In the genomic region with DNA sequence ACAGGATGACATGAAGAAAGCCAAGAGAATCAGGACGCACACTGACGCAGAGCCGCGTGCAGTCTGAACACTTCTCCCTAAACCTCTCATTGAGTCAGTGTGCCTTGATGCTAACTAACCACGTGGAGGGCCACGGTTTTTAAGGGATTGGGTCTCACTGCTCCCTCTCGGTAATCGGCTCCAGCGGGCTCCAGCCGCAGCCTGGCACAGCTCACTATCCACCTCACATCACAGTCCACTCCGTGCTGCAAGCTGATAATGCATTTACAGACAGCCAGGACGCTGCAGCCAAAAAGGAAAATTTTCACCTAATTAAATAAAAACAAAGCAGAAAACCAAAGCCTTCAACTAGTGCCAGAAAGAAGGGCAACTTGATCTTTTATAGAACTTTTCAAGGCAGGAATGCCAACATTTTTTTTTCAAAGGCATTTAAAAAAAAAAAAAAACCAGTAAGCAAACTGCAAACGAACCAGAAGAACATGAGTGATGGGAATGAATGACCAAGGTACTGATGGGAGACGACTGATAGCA, we compare ENCODE assay signal across 12 mouse cellular contexts. TPM values are rescaled to one million over a fixed set of nuclear protein-coding genes. Genes with fewer than 3 reads are reported as not detected.
DNase-seq lines count a peak whose midpoint lies in the region; ATAC-seq lines count a peak whose summit lies in the region.
"Had no signal": no experiment of that assay in that cellular context is flagged by ENCODE, and none has a peak within 500 bp of the region (broad histone marks: within the 10 kb centered on the region; RNA-seq: fewer than 3 reads in every experiment).

No protein-coding gene starts in this region.

- no peaks in the 10 kb centered on the region for H3K27me3 ChIP-seq in hindbrain, embryonic 12.5 days
- no peaks in the 10 kb centered on the region for H3K27me3 ChIP-seq in hindbrain, embryonic 11.5 days (ENCODE audit: control insufficient read depth, insufficient read depth, low read length)
- H3K27me3 ChIP-seq in forebrain, embryonic 15.5 days = no peaks in the 10 kb centered on the region
- H3K27me3 ChIP-seq: CH12.LX; intestine, embryonic 15.5 days had no signal

- H3K9me3 ChIP-seq in hindbrain, embryonic 12.5 days (replicated peaks) = no peaks in the 10 kb centered on the region
- H3K9me3 ChIP-seq in hindbrain, embryonic 11.5 days (ENCODE audit: control insufficient read depth, low read length) = no peaks in the 10 kb centered on the region
- no peaks in the 10 kb centered on the region for H3K9me3 ChIP-seq in forebrain, embryonic 15.5 days
- H3K9me3 ChIP-seq: intestine, embryonic 15.5 days had no signal

- H3K4me1 ChIP-seq in hindbrain, embryonic 12.5 days = peaks cover 41% of the 10 kb centered on the region
- peaks cover 2% of the 10 kb centered on the region; the same call in 1 of the 2 replicates for H3K4me1 ChIP-seq in hindbrain, embryonic 11.5 days (replicated peaks; ENCODE audit: control insufficient read depth, insufficient read depth, low read length)
- peaks cover 38% of the 10 kb centered on the region for H3K4me1 ChIP-seq in forebrain, embryonic 15.5 days

- WGBS in hindbrain, embryonic 12.5 days = 70% methylated on average over 14 of the region's 14 CpGs
- whole genome bisulfite sequencing in hindbrain, embryonic 11.5 days = 79% methylated on average over 14 of the region's 14 CpGs
- WGBS in forebrain, embryonic 15.5 days = 24% methylated on average over 14 of the region's 14 CpGs

- no peak for ATAC-seq in hindbrain, embryonic 12.5 days (ENCODE audit: low FRiP score)
- no peak for ATAC-seq in hindbrain, embryonic 11.5 days (ENCODE audit: low FRiP score)
- 0 out of 2 replicates have a peak, but pooled peaks have one; percentile 49 for ATAC-seq in forebrain, embryonic 15.5 days (replicated peaks)

- no peak overlapping the region for H3K9ac ChIP-seq in hindbrain, embryonic 12.5 days
- H3K9ac ChIP-seq in hindbrain, embryonic 11.5 days (ENCODE audit: low read depth, low read length) = no peak overlapping the region
- no peak overlapping the region for H3K9ac ChIP-seq in forebrain, embryonic 15.5 days (replicated peaks)
- H3K9ac ChIP-seq: intestine, embryonic 15.5 days had no signal

- H3K4me2 ChIP-seq in hindbrain, embryonic 12.5 days (replicated peaks) = no peak overlapping the region
- H3K4me2 ChIP-seq in hindbrain, embryonic 11.5 days (replicated peaks; ENCODE audit: low read depth, low read length) = no peak overlapping the region
- H3K4me2 ChIP-seq in forebrain, embryonic 15.5 days (replicated peaks) = no peak overlapping the region
- H3K4me2 ChIP-seq: intestine, embryonic 15.5 days had no signal

- H3K4me3 ChIP-seq in hindbrain, embryonic 12.5 days = no peak overlapping the region
- H3K4me3 ChIP-seq in hindbrain, embryonic 11.5 days (ENCODE audit: low read depth, low read length) = no peak overlapping the region
- H3K4me3 ChIP-seq in forebrain, embryonic 15.5 days = no peak overlapping the region
- H3K4me3 ChIP-seq: intestine, embryonic 15.5 days; myocyte had no signal

- H3K36me3 ChIP-seq in hindbrain, embryonic 12.5 days = no peaks in the 10 kb centered on the region
- no peaks in the 10 kb centered on the region for H3K36me3 ChIP-seq in hindbrain, embryonic 11.5 days (ENCODE audit: control insufficient read depth, insufficient read depth, low read length)
- H3K36me3 ChIP-seq in forebrain, embryonic 15.5 days = no peaks in the 10 kb centered on the region
- H3K36me3 ChIP-seq: intestine, embryonic 15.5 days had no signal

- no peak for DNase-seq in hindbrain, embryonic 11.5 days (ENCODE audit: low spot score)
- peak; percentile 53 to 54 for DNase-seq in right cerebral cortex, postnatal 10 days (ENCODE audit: low spot score in 2 of 2)
- DNase-seq in right cerebral cortex, adult 2 months (ENCODE audit: low spot score in 2 of 2) = no peak
- no peak for DNase-seq in cerebellum, adult 11 months
- DNase-seq in frontal cortex, postnatal 10 days (ENCODE audit: low spot score in 2 of 2) = no peak
- no peak for DNase-seq in right cerebral cortex, postnatal 14 days
- DNase-seq: cerebellum, postnatal 14 days had no signal

- H3K27ac ChIP-seq in hindbrain, embryonic 12.5 days = 0 out of 2 replicates have a peak overlapping the region, but pooled peaks have one; percentile 40
- no peak overlapping the region for H3K27ac ChIP-seq in hindbrain, embryonic 11.5 days (ENCODE audit: low read depth, low read length)
- peak overlapping the region; percentile 27; the same call in 1 of the 2 replicates for H3K27ac ChIP-seq in forebrain, embryonic 15.5 days (replicated peaks)

RNA-seq across cellular contexts. Expression of a gene that starts 57.6 kb away (rescaled TPM):
- 54.9 and 58.4 TPM in 2 replicates for polyA plus RNA-seq in hindbrain, embryonic 12.5 days (2016; fragmentation: Nextera tagmentation; extraction: Ambion mirVana)
- polyA plus RNA-seq in hindbrain, embryonic 11.5 days (2014; fragmentation: Nextera tagmentation; extraction: Ambion mirVana) = 48.7 and 50.9 TPM in 2 replicates
- polyA plus RNA-seq in forebrain, embryonic 15.5 days (2015; fragmentation: Nextera tagmentation; extraction: Ambion mirVana) = 30.0 and 31.1 TPM in 2 replicates

Comparison
In these comparisons a context has a peak if more than half of its experiments do, and no peak if none do; other contexts are left out.
1. DNase-seq: peak in right cerebral cortex, postnatal 10 days (2 of 2); none in hindbrain, embryonic 11.5 days (single experiment), right cerebral cortex, adult 2 months (0 of 2), cerebellum, adult 11 months (single experiment), frontal cortex, postnatal 10 days (0 of 2) and right cerebral cortex, postnatal 14 days (single experiment).